10 mouse cellular contexts compared by ENCODE assay signal in genomic region chr7:45589898-45590297, GRCm38 (mm10). TPM values are rescaled to one million over a fixed set of nuclear protein-coding genes. Genes with fewer than 3 reads are reported as not detected.
A peak's percentile ranks its signal among the peaks of the same experiment; 100 is the strongest.
DNase-seq lines count a peak whose midpoint lies in the region; ATAC-seq and TF ChIP-seq lines count a peak whose summit lies in the region.
"Had no signal": no experiment of that assay in that cellular context is flagged by ENCODE, and none has a peak within 500 bp of the region (broad histone marks: within the 10 kb centered on the region; RNA-seq: fewer than 3 reads in every experiment).

No protein-coding gene starts in this region.

- no peaks in the 10 kb centered on the region for H3K27me3 ChIP-seq in heart, embryonic 12.5 days (replicated peaks)
- H3K27me3 ChIP-seq in heart, adult 2 months (ENCODE audit: control insufficient read depth, insufficient read depth, low read length): no peaks in the 10 kb centered on the region
- H3K27me3 ChIP-seq in midbrain, embryonic 15.5 days (replicated peaks): no peaks in the 10 kb centered on the region
- H3K27me3 ChIP-seq in midbrain, embryonic 13.5 days: no peaks in the 10 kb centered on the region
- no peaks in the 10 kb centered on the region for H3K27me3 ChIP-seq in hindbrain, embryonic 14.5 days (ENCODE audit: control insufficient read depth, insufficient read depth, low read length)
- no peaks in the 10 kb centered on the region for H3K27me3 ChIP-seq in myocyte (ENCODE audit: control insufficient read depth, insufficient read depth, insufficient read length)

- no peak overlapping the region for H3ac ChIP-seq in myocyte (ENCODE audit: control insufficient read depth, insufficient read length)

- no peak for TF ChIP-seq EP300 in heart, adult 2 months (IDR thresholded peaks at IDR 0.05; ENCODE audit: insufficient read depth, low read depth, low read length)

- no peaks in the 10 kb centered on the region for H3K79me2 ChIP-seq in heart, adult 2 months (replicated peaks; ENCODE audit: control insufficient read depth, insufficient read depth, low read length)
- H3K79me2 ChIP-seq in myocyte (ENCODE audit: control insufficient read depth, insufficient read depth): no peaks in the 10 kb centered on the region

- ATAC-seq in heart, embryonic 12.5 days (ENCODE audit: insufficient number of reproducible peaks, low FRiP score): no peak
- 0 out of 2 replicates have a peak, but pooled peaks have one; percentile 0 for ATAC-seq in midbrain, embryonic 15.5 days (replicated peaks)
- ATAC-seq in midbrain, embryonic 13.5 days: no peak
- ATAC-seq in hindbrain, embryonic 14.5 days (ENCODE audit: low FRiP score): no peak

- DNase-seq in heart, adult 2 months: no peak
- DNase-seq in hindbrain, embryonic 14.5 days (ENCODE audit: low spot score): no peak
- no peak for DNase-seq in frontal cortex, postnatal 14 days (ENCODE audit: low spot score in 2 of 2)

- intact Hi-C loops in heart, adult 2 months (cut with DNase I): loop anchor here (2.0 kb wide), 4 partner anchors 19 to 93 kb away; partner anchors contain the start of genes Bcat2, Hsd17b14 and Rasip1

- peaks cover 10% of the 10 kb centered on the region; the same call in 1 of the 2 replicates for H3K4me1 ChIP-seq in heart, embryonic 12.5 days (replicated peaks)
- peaks cover 2% of the 10 kb centered on the region for H3K4me1 ChIP-seq in heart, adult 2 months (ENCODE audit: control insufficient read depth, insufficient read depth, low read length)
- peaks cover 4% of the 10 kb centered on the region for H3K4me1 ChIP-seq in midbrain, embryonic 15.5 days
- peaks cover 4% of the 10 kb centered on the region for H3K4me1 ChIP-seq in midbrain, embryonic 13.5 days (replicated peaks)
- no peaks in the 10 kb centered on the region; the same call in 1 of the 2 replicates for H3K4me1 ChIP-seq in hindbrain, embryonic 14.5 days (replicated peaks; ENCODE audit: control insufficient read depth, insufficient read depth, low read length)

- 0 out of 2 replicates have a peak, but pooled peaks cover 3% of the 10 kb centered on the region for H3K9me3 ChIP-seq in heart, embryonic 12.5 days (replicated peaks)
- H3K9me3 ChIP-seq in midbrain, embryonic 15.5 days: no peaks in the 10 kb centered on the region
- H3K9me3 ChIP-seq in midbrain, embryonic 13.5 days: no peaks in the 10 kb centered on the region
- H3K9me3 ChIP-seq in hindbrain, embryonic 14.5 days (ENCODE audit: control insufficient read depth, low read length): no peaks in the 10 kb centered on the region

- WGBS in heart, embryonic 12.5 days: 90% methylated on average over 5 of the region's 5 CpGs
- 90% methylated on average over 5 of the region's 5 CpGs for WGBS in heart, adult 2 months
- 93% methylated on average over 5 of the region's 5 CpGs for WGBS in midbrain, embryonic 15.5 days
- 96% methylated on average over 5 of the region's 5 CpGs for WGBS in midbrain, embryonic 13.5 days
- WGBS in hindbrain, embryonic 14.5 days: 95% methylated on average over 5 of the region's 5 CpGs

- H3K27ac ChIP-seq in heart, embryonic 12.5 days (ENCODE audit: poor library complexity, severe bottlenecking): no peak overlapping the region
- no peak overlapping the region for H3K27ac ChIP-seq in heart, adult 2 months
- no peak overlapping the region for H3K27ac ChIP-seq in midbrain, embryonic 15.5 days
- H3K27ac ChIP-seq in midbrain, embryonic 13.5 days: no peak overlapping the region
- peak overlapping the region; percentile 53; the same call in 1 of the 2 replicates for H3K27ac ChIP-seq in hindbrain, embryonic 14.5 days

- TF ChIP-seq CTCF in heart, adult 2 months (IDR thresholded peaks at IDR 0.05): no peak

- no peak overlapping the region for H3K4me3 ChIP-seq in heart, embryonic 12.5 days
- H3K4me3 ChIP-seq in heart, adult 2 months: no peak overlapping the region
- H3K4me3 ChIP-seq in midbrain, embryonic 15.5 days: no peak overlapping the region
- H3K4me3 ChIP-seq in midbrain, embryonic 13.5 days (replicated peaks): no peak overlapping the region
- no peak overlapping the region for H3K4me3 ChIP-seq in hindbrain, embryonic 14.5 days (replicated peaks; ENCODE audit: low read length)
- H3K4me3 ChIP-seq in myocyte: no peak overlapping the region

- H3K4me2 ChIP-seq in heart, embryonic 12.5 days: 0 out of 2 replicates have a peak overlapping the region, but pooled peaks have one; percentile 63
- H3K4me2 ChIP-seq in midbrain, embryonic 15.5 days: no peak overlapping the region
- no peak overlapping the region for H3K4me2 ChIP-seq in midbrain, embryonic 13.5 days (replicated peaks)
- H3K4me2 ChIP-seq in hindbrain, embryonic 14.5 days (replicated peaks): no peak overlapping the region; the same call in 1 of the 2 replicates
- peak overlapping the region; percentile 58 for H3K4me2 ChIP-seq in myocyte (ENCODE audit: low read depth)

- H3K36me3 ChIP-seq in heart, embryonic 12.5 days: peaks cover 31% of the 10 kb centered on the region
- H3K36me3 ChIP-seq in heart, adult 2 months (ENCODE audit: control insufficient read depth, insufficient read depth, low read length): no peaks in the 10 kb centered on the region
- H3K36me3 ChIP-seq in midbrain, embryonic 15.5 days (replicated peaks): no peaks in the 10 kb centered on the region
- peaks cover 13% of the 10 kb centered on the region for H3K36me3 ChIP-seq in midbrain, embryonic 13.5 days
- peaks cover 5% of the 10 kb centered on the region for H3K36me3 ChIP-seq in hindbrain, embryonic 14.5 days (replicated peaks; ENCODE audit: control insufficient read depth, insufficient read depth)
- H3K36me3 ChIP-seq in myocyte (ENCODE audit: control insufficient read depth, insufficient read depth): no peaks in the 10 kb centered on the region

- TF ChIP-seq POLR2A in heart, adult 2 months (IDR thresholded peaks at IDR 0.05; ENCODE audit: insufficient read depth, low read depth, low read length): no peak
- no peak for TF ChIP-seq POLR2A in myocyte (IDR thresholded peaks at IDR 0.05; ENCODE audit: insufficient read length, low read depth)

- H3K9ac ChIP-seq in heart, embryonic 12.5 days: peak overlapping the region; percentile 52; the same call in 1 of the 2 replicates
- no peak overlapping the region for H3K9ac ChIP-seq in heart, adult 2 months (ENCODE audit: low read depth, low read length)
- no peak overlapping the region for H3K9ac ChIP-seq in midbrain, embryonic 15.5 days
- H3K9ac ChIP-seq in midbrain, embryonic 13.5 days (replicated peaks): no peak overlapping the region
- no peak overlapping the region for H3K9ac ChIP-seq in hindbrain, embryonic 14.5 days

TF ChIP-seq in myocyte, 11 proteins besides CTCF, POLR2A, EP300 and RAD21 (continues in another document):
- TF ChIP-seq TCF12 (IDR thresholded peaks at IDR 0.05; ENCODE audit: insufficient read depth, poor library complexity, severe bottlenecking): no peak
- TF ChIP-seq MYOG (IDR thresholded peaks at IDR 0.05; ENCODE audit: control insufficient read depth in 1 of 3, insufficient read depth in 1 of 3, insufficient read length in 2 of 3, low read depth in 2 of 3): no peak
- TF ChIP-seq POLR2AphosphoS2 (IDR thresholded peaks at IDR 0.05; ENCODE audit: insufficient read length, low read depth): no peak
- TF ChIP-seq REST (IDR thresholded peaks at IDR 0.05; ENCODE audit: insufficient read depth, insufficient read length): no peak

RNA-seq across cellular contexts. Expression of gene Bcat2, which starts 19.9 kb away (rescaled TPM):
- 64.7 and 66.6 TPM in 2 replicates for polyA plus RNA-seq in heart, embryonic 12.5 days (2016; fragmentation: Nextera tagmentation; extraction: Ambion mirVana)
- total RNA-seq in heart, adult 2 months (2021): 100 to 1,000 TPM; 219 to 306 TPM
- polyA plus RNA-seq in heart, adult 2 months (2012; rRNA removed): 142 and 198 TPM in 2 replicates
- 23.8 and 27.1 TPM in 2 replicates for polyA plus RNA-seq in midbrain, embryonic 15.5 days (2015; fragmentation: Nextera tagmentation; extraction: Ambion mirVana)
- 20.7 and 24.5 TPM in 2 replicates for polyA plus RNA-seq in midbrain, embryonic 13.5 days (2015; fragmentation: Nextera tagmentation; extraction: Ambion mirVana)
- 17.4 and 19.0 TPM in 2 replicates for polyA plus RNA-seq in hindbrain, embryonic 14.5 days (2014; fragmentation: Nextera tagmentation; extraction: Ambion mirVana)
- polyA plus RNA-seq in myocyte (2012; fragmentation: generic; extraction: Trizol): 54.1 TPM

RNA-seq across cellular contexts. Expression of gene Fgf21, which starts 25.4 kb away (rescaled TPM):
- not detected in 2 replicates for polyA plus RNA-seq in heart, embryonic 12.5 days (2016; fragmentation: Nextera tagmentation; extraction: Ambion mirVana)
- total RNA-seq in heart, adult 2 months (2021): not detected
- not detected in 2 replicates for polyA plus RNA-seq in heart, adult 2 months (2012; rRNA removed)
- polyA plus RNA-seq in midbrain, embryonic 15.5 days (2015; fragmentation: Nextera tagmentation; extraction: Ambion mirVana): not detected in 2 replicates
- polyA plus RNA-seq in midbrain, embryonic 13.5 days (2015; fragmentation: Nextera tagmentation; extraction: Ambion mirVana): 0.17 TPM in 1 of 2 replicates, not detected in the other
- polyA plus RNA-seq in hindbrain, embryonic 14.5 days (2014; fragmentation: Nextera tagmentation; extraction: Ambion mirVana): not detected in 2 replicates
- 486 TPM for polyA plus RNA-seq in myocyte (2012; fragmentation: generic; extraction: Trizol)
- total RNA-seq: adrenal gland, postnatal 25 days; gastrocnemius, adult 18-20 months; hematopoietic stem cell, adult 5-6 weeks had no signal

RNA-seq across cellular contexts. Expression of gene Fut1, which starts 27.2 kb away (rescaled TPM):
- polyA plus RNA-seq in heart, embryonic 12.5 days (2016; fragmentation: Nextera tagmentation; extraction: Ambion mirVana): not detected in 2 replicates
- total RNA-seq in heart, adult 2 months (2021): not detected
- polyA plus RNA-seq in heart, adult 2 months (2012; rRNA removed): 0.25 TPM in 1 of 2 replicates, not detected in the other
- not detected in 2 replicates for polyA plus RNA-seq in midbrain, embryonic 15.5 days (2015; fragmentation: Nextera tagmentation; extraction: Ambion mirVana)
- polyA plus RNA-seq in midbrain, embryonic 13.5 days (2015; fragmentation: Nextera tagmentation; extraction: Ambion mirVana): not detected in 2 replicates
- polyA plus RNA-seq in hindbrain, embryonic 14.5 days (2014; fragmentation: Nextera tagmentation; extraction: Ambion mirVana): not detected in 2 replicates
- 3.8 TPM for polyA plus RNA-seq in myocyte (2012; fragmentation: generic; extraction: Trizol)
- total RNA-seq: adrenal gland, postnatal 25 days; gastrocnemius, adult 18-20 months had no signal

RNA-seq across cellular contexts. Expression of gene Izumo1, which starts 31.7 kb away (rescaled TPM):
- polyA plus RNA-seq in heart, embryonic 12.5 days (2016; fragmentation: Nextera tagmentation; extraction: Ambion mirVana): 0.35 and 0.65 TPM in 2 replicates
- total RNA-seq in heart, adult 2 months (2021): under 1 TPM; 0.26 to 0.27 TPM
- 0.29 and 0.70 TPM in 2 replicates for polyA plus RNA-seq in heart, adult 2 months (2012; rRNA removed)
- not detected in 2 replicates for polyA plus RNA-seq in midbrain, embryonic 15.5 days (2015; fragmentation: Nextera tagmentation; extraction: Ambion mirVana)
- 0.17 TPM in 1 of 2 replicates, not detected in the other for polyA plus RNA-seq in midbrain, embryonic 13.5 days (2015; fragmentation: Nextera tagmentation; extraction: Ambion mirVana)
- polyA plus RNA-seq in hindbrain, embryonic 14.5 days (2014; fragmentation: Nextera tagmentation; extraction: Ambion mirVana): not detected in 2 replicates
- polyA plus RNA-seq in myocyte (2012; fragmentation: generic; extraction: Trizol): not detected
- total RNA-seq: gastrocnemius, adult 18-20 months; hematopoietic stem cell, adult 5-6 weeks had no signal

RNA-seq across cellular contexts. Expression of gene Hsd17b14, which starts 35.2 kb away (rescaled TPM):
- 0.64 and 0.70 TPM in 2 replicates for polyA plus RNA-seq in heart, embryonic 12.5 days (2016; fragmentation: Nextera tagmentation; extraction: Ambion mirVana)
- under 1 TPM in 1 of 2 experiments, not detected in 1; 0.76 TPM for total RNA-seq in heart, adult 2 months (2021)
- polyA plus RNA-seq in heart, adult 2 months (2012; rRNA removed): 0.45 and 0.47 TPM in 2 replicates
- 0.37 TPM in 1 of 2 replicates, not detected in the other for polyA plus RNA-seq in midbrain, embryonic 15.5 days (2015; fragmentation: Nextera tagmentation; extraction: Ambion mirVana)
- 0.13 and 0.21 TPM in 2 replicates for polyA plus RNA-seq in midbrain, embryonic 13.5 days (2015; fragmentation: Nextera tagmentation; extraction: Ambion mirVana)
- polyA plus RNA-seq in hindbrain, embryonic 14.5 days (2014; fragmentation: Nextera tagmentation; extraction: Ambion mirVana): 0.25 TPM in 1 of 2 replicates, not detected in the other
- polyA plus RNA-seq in myocyte (2012; fragmentation: generic; extraction: Trizol): 1.9 TPM
- total RNA-seq: hematopoietic stem cell, adult 5-6 weeks had no signal

Comparison
In these comparisons a context has a peak if more than half of its experiments do, and no peak if none do; other contexts are left out.
1. H3K4me2 ChIP-seq: peak in heart, embryonic 12.5 days (single experiment) and myocyte (single experiment); none in midbrain, embryonic 15.5 days (single experiment), midbrain, embryonic 13.5 days (single experiment) and hindbrain, embryonic 14.5 days (single experiment).
2. RNA of gene Fgf21, which starts 25.4 kb away (polyA plus RNA-seq): 486 TPM in myocyte (single experiment); 0.17 TPM in midbrain, embryonic 13.5 days, not detected in heart, adult 2 months, not detected in heart, embryonic 12.5 days, not detected in midbrain, embryonic 15.5 days and not detected in hindbrain, embryonic 14.5 days; every median in the first group is over 100 times any median in the second.